Mouse (Mus musculus): Measurements from ENCODE around the gene Cdk12. TPM values are rescaled to one million over a fixed set of nuclear protein-coding genes. Genes with fewer than 3 reads are reported as not detected.
A peak's percentile ranks its signal among the peaks of the same experiment; 100 is the strongest.
"Not testable (repeated sequence)": the region's sequence is repeated elsewhere in the genome, so short reads cannot be mapped to it uniquely, and the experiment has no call there.

Cdk12 gene
- polyA plus RNA-seq, 1 experiment from 2014 or later: 6.7 TPM

GRCm38 (mm10) chr11:98213311-98213710, 10.5 kb downstream of the Cdk12 start:
- H3K36me3 ChIP-seq (ENCODE audit: insufficient read depth, low read length): peaks cover 11% of the 10 kb centered on the region; the same call in 1 of the 2 replicates
- H3K9me3 ChIP-seq (ENCODE audit: low read length): no peaks in the 10 kb centered on the region
- TF ChIP-seq EP300 (IDR thresholded peaks at IDR 0.05): no peak
- ATAC-seq: no peak
- no peak overlapping the region for H3K4me2 ChIP-seq (replicated peaks; ENCODE audit: low read depth, low read length)
- no peaks in the 10 kb centered on the region for H3K27me3 ChIP-seq (replicated peaks; ENCODE audit: insufficient read depth, low read length)
- no peak overlapping the region for H3K27ac ChIP-seq (ENCODE audit: low read length)
- H3K9ac ChIP-seq (replicated peaks; ENCODE audit: low read depth): no peak overlapping the region
- WGBS: 80% methylated on average over 1 of the region's 1 CpGs
- no peaks in the 10 kb centered on the region for H3K4me1 ChIP-seq (ENCODE audit: insufficient read depth, low read depth, low read length)
- no peak for DNase-seq (ENCODE audit: low spot score)
- H3K4me3 ChIP-seq (ENCODE audit: low read depth, low read length): no peak overlapping the region

- Histone ChIP-seq H3K4me1 (ENCODE audit: insufficient read depth, low read depth, low read length) (no peaks in the 10 kb centered on the region), H3K9me3 (ENCODE audit: low read length) (no peaks in the 10 kb centered on the region), H3K27ac (ENCODE audit: low read length) (no peak overlapping the region), H3K9ac (replicated peaks; ENCODE audit: low read depth) (no peak overlapping the region), H3K4me2 (replicated peaks; ENCODE audit: low read depth, low read length) (no peak overlapping the region), H3K27me3 (replicated peaks; ENCODE audit: insufficient read depth, low read length) (no peaks in the 10 kb centered on the region), H3K4me3 (ENCODE audit: low read depth, low read length) (no peak overlapping the region), H3K36me3 (ENCODE audit: insufficient read depth, low read length) (peaks cover 46% of the 10 kb centered on the region; the same call in 1 of the 2 replicates)
- no peak for DNase-seq (ENCODE audit: low spot score)
- no peak for ATAC-seq
- TF ChIP-seq EP300 (IDR thresholded peaks at IDR 0.05) (no peak), CTCF (IDR thresholded peaks at IDR 0.05) (no peak)
- 90% methylated on average over 1 of the region's 1 CpGs for WGBS
These were observed 23.5 kb downstream of the Cdk12 start for GRCm38 (mm10) chr11:98226349-98226748.

- Histone ChIP-seq H3K4me2 (replicated peaks; ENCODE audit: low read depth, low read length) (no peak overlapping the region), H3K27ac (ENCODE audit: low read length) (no peak overlapping the region), H3K27me3 (replicated peaks; ENCODE audit: insufficient read depth, low read length) (no peaks in the 10 kb centered on the region), H3K4me1 (ENCODE audit: insufficient read depth, low read depth, low read length) (no peaks in the 10 kb centered on the region), H3K9ac (replicated peaks; ENCODE audit: low read depth) (no peak overlapping the region), H3K9me3 (ENCODE audit: low read length) (no peaks in the 10 kb centered on the region), H3K4me3 (ENCODE audit: low read depth, low read length) (no peak overlapping the region), H3K36me3 (ENCODE audit: insufficient read depth, low read length) (peaks cover 44% of the 10 kb centered on the region; the same call in 1 of the 2 replicates)
- 73% methylated on average over 3 of the region's 3 CpGs for WGBS
- TF ChIP-seq EP300 (IDR thresholded peaks at IDR 0.05) (no peak), CTCF (IDR thresholded peaks at IDR 0.05) (no peak)
- DNase-seq (ENCODE audit: low spot score): no peak
- ATAC-seq: no peak
These were observed 35.6 kb downstream of the Cdk12 start for GRCm38 (mm10) chr11:98238416-98238815.

DNA sequence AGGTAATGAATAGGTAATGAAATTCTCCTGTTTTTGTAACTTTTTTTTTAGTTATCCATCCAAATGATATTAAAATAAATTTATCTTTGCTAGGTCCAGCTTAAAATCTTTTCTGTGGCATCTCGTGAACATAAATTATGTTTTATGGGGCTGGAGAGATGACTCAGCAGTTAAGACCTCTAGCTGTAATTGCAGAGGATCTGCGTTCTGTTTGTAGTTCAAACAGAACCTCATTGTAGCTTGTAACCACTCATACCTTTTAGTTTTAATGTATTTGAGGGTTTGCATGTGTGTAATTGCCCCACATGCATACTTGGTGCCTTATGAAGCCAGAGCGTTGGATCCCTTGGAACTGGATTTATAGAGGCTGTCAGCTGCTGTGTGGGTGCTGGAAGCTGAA, 36.1 kb downstream of the Cdk12 start:
- Histone ChIP-seq H3K36me3 (ENCODE audit: insufficient read depth, low read length) (peaks cover 39% of the 10 kb centered on the region; the same call in 1 of the 2 replicates), H3K9me3 (ENCODE audit: low read length) (no peaks in the 10 kb centered on the region), H3K4me2 (replicated peaks; ENCODE audit: low read depth, low read length) (no peak overlapping the region), H3K27ac (ENCODE audit: low read length) (no peak overlapping the region), H3K9ac (replicated peaks; ENCODE audit: low read depth) (no peak overlapping the region), H3K27me3 (replicated peaks; ENCODE audit: insufficient read depth, low read length) (no peaks in the 10 kb centered on the region), H3K4me3 (ENCODE audit: low read depth, low read length) (no peak overlapping the region), H3K4me1 (ENCODE audit: insufficient read depth, low read depth, low read length) (no peaks in the 10 kb centered on the region)
- no peak for DNase-seq (ENCODE audit: low spot score)
- 86% methylated on average over 3 of the region's 3 CpGs for WGBS
- no peak for ATAC-seq
- TF ChIP-seq CTCF (IDR thresholded peaks at IDR 0.05) (no peak), EP300 (IDR thresholded peaks at IDR 0.05) (no peak)

DNA sequence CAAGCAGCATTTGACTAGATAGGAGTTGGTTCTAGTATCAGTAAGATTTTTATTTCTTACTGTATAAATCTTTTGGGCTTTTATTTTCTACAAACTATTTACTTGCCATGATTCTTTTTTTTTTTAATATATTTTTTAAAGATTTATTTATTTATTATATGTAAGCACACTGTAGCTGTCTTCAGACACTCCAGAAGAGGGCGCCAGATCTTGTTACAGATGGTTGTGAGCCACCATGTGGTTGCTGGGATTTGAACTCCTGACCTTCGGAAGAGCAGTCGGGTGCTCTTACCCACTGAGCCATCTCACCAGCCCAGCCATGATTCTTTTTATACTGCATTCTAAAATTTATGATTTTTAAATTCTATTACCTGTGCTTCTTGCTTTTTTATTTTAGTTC, 40.1 kb downstream of the Cdk12 start:
- ATAC-seq; H3K4me2 ChIP-seq (replicated peaks; ENCODE audit: low read depth, low read length); DNase-seq (ENCODE audit: low spot score); H3K4me1 ChIP-seq (ENCODE audit: insufficient read depth, low read depth, low read length); H3K9ac ChIP-seq (replicated peaks; ENCODE audit: low read depth); H3K27me3 ChIP-seq (replicated peaks; ENCODE audit: insufficient read depth, low read length); H3K27ac ChIP-seq (ENCODE audit: low read length); H3K9me3 ChIP-seq (ENCODE audit: low read length); H3K4me3 ChIP-seq (ENCODE audit: low read depth, low read length): not testable (repeated sequence)
- WGBS: 62% methylated on average over 3 of the region's 3 CpGs
- peaks cover 50% of the 10 kb centered on the region for H3K36me3 ChIP-seq (ENCODE audit: insufficient read depth, low read length)

GRCm38 (mm10) chr11:98244415-98244814, 41.6 kb downstream of the Cdk12 start:
- Histone ChIP-seq H3K9me3 (ENCODE audit: low read length) (no peaks in the 10 kb centered on the region), H3K36me3 (ENCODE audit: insufficient read depth, low read length) (peaks cover 39% of the 10 kb centered on the region), H3K9ac (replicated peaks; ENCODE audit: low read depth) (no peak overlapping the region), H3K27me3 (replicated peaks; ENCODE audit: insufficient read depth, low read length) (no peaks in the 10 kb centered on the region), H3K4me1 (ENCODE audit: insufficient read depth, low read depth, low read length) (no peaks in the 10 kb centered on the region), H3K4me3 (ENCODE audit: low read depth, low read length) (no peak overlapping the region), H3K4me2 (replicated peaks; ENCODE audit: low read depth, low read length) (no peak overlapping the region), H3K27ac (ENCODE audit: low read length) (no peak overlapping the region)
- WGBS: 88% methylated on average over 3 of the region's 3 CpGs
- DNase-seq (ENCODE audit: low spot score): no peak
- no peak for TF ChIP-seq EP300 (IDR thresholded peaks at IDR 0.05)
- no peak for TF ChIP-seq CTCF (IDR thresholded peaks at IDR 0.05)
- no peak for ATAC-seq

- TF ChIP-seq EP300 (IDR thresholded peaks at IDR 0.05) (no peak), CTCF (IDR thresholded peaks at IDR 0.05) (peak; percentile 37)
- Histone ChIP-seq H3K9me3 (ENCODE audit: low read length) (no peaks in the 10 kb centered on the region), H3K36me3 (ENCODE audit: insufficient read depth, low read length) (peaks cover 25% of the 10 kb centered on the region), H3K4me3 (ENCODE audit: low read depth, low read length) (no peak overlapping the region), H3K4me1 (ENCODE audit: insufficient read depth, low read depth, low read length) (no peaks in the 10 kb centered on the region), H3K9ac (replicated peaks; ENCODE audit: low read depth) (no peak overlapping the region), H3K27ac (ENCODE audit: low read length) (no peak overlapping the region), H3K4me2 (replicated peaks; ENCODE audit: low read depth, low read length) (no peak overlapping the region), H3K27me3 (replicated peaks; ENCODE audit: insufficient read depth, low read length) (no peaks in the 10 kb centered on the region)
- DNase-seq (ENCODE audit: low spot score): no peak
- no peak for ATAC-seq
- 67% methylated on average over 1 of the region's 1 CpGs for WGBS
These were observed 44.5 kb downstream of the Cdk12 start for GRCm38 (mm10) chr11:98247325-98247724.

Measured in lung, postnatal 0 days (tissue).